Mouse (Mus musculus) CD4-positive, CD25-positive, alpha-beta regulatory T cell, adult 2 months (primary cell): ENCODE data around the gene Cd209a.
"Not testable (repeated sequence)": the region's sequence is repeated elsewhere in the genome, so short reads cannot be mapped to it uniquely, and the experiment has no call there.

Experiments
- DNase-seq: peaks from one replicate; pipeline ENCODE4 v3.0.0-alpha.2; 2012; ENCODE audit warnings: low read depth, low spot score

Cd209a gene

GRCm38 (mm10) chr8:3748761-3749160 lies at the start of gene Cd209a:
TSS of gene Cd209a (minus strand) at chr8:3748984.
- no peak for DNase-seq

- DNase-seq: not testable (repeated sequence)
These were observed 19.9 kb upstream of the Cd209a start for GRCm38 (mm10) chr8:3768641-3769040.

- DNase-seq: peak; percentile 98
These were observed 5.6 kb upstream of the Cd209a start for GRCm38 (mm10) chr8:3754261-3754850.

GRCm38 (mm10) chr8:3736947-3737346 lies 11.8 kb downstream of the Cd209a start:
- no peak for DNase-seq

- DNase-seq: no peak
These were observed 13.2 kb downstream of the Cd209a start for GRCm38 (mm10) chr8:3735599-3735998.

- no peak for DNase-seq
These were observed 14.7 kb downstream of the Cd209a start for GRCm38 (mm10) chr8:3734084-3734483.

- no peak for DNase-seq
These were observed 27.7 kb downstream of the Cd209a start for GRCm38 (mm10) chr8:3721041-3721440.

- DNase-seq: no peak
These were observed 28.2 kb downstream of the Cd209a start, which contains the start of gene Clec4g for GRCm38 (mm10) chr8:3720551-3720950. TSS of gene Clec4g (minus strand) at chr8:3720651.

GRCm38 (mm10) chr8:3718559-3718958 lies 30.2 kb downstream of the Cd209a start:
- peak; percentile 78 for DNase-seq

- DNase-seq: no peak
These were observed 31.3 kb downstream of the Cd209a start for GRCm38 (mm10) chr8:3717321-3717954.

GRCm38 (mm10) chr8:3711646-3712045 lies 37.1 kb downstream of the Cd209a start:
- no peak for DNase-seq

- DNase-seq: no peak
These were observed 38.5 kb downstream of the Cd209a start for GRCm38 (mm10) chr8:3710312-3710711.

GRCm38 (mm10) chr8:3707611-3708010 lies 41.2 kb downstream of the Cd209a start:
- DNase-seq: no peak

- DNase-seq: peak; percentile 15
These were observed 43.1 kb downstream of the Cd209a start for GRCm38 (mm10) chr8:3705711-3706110.

GRCm38 (mm10) chr8:3701491-3701890 lies 47.3 kb downstream of the Cd209a start:
- no peak for DNase-seq

- no peak for DNase-seq
These were observed 54.7 kb downstream of the Cd209a start, which contains the start of gene Fcer2a for GRCm38 (mm10) chr8:3694121-3694520. TSS of gene Fcer2a (minus strand) at chr8:3694175.
